Mouse (Mus musculus) megakaryocyte, embryonic 14.5 days (primary cell): ENCODE measurements around the gene Soat2. TPM values are rescaled to one million over a fixed set of nuclear protein-coding genes. Genes with fewer than 3 reads are reported as not detected.

Experiments
- H3K27me3 ChIP-seq: replicated peaks from 2 replicates; pipeline ENCODE3; 2012; ENCODE audit warnings: inconsistent platforms
- H3K36me3 ChIP-seq: replicated peaks from 2 replicates; pipeline ENCODE3; 2012; ENCODE audit warnings: low read length, inconsistent platforms, mixed read lengths
- H3K4me1 ChIP-seq: 2 replicates; pipeline ENCODE4 v1.6.1; 2012; ENCODE audit warnings: inconsistent platforms
- H3K4me3 ChIP-seq: replicated peaks from 2 replicates; pipeline ENCODE3; 2012; ENCODE audit warnings: moderate library complexity, mild to moderate bottlenecking, inconsistent platforms
- H3K9me3 ChIP-seq: 2 replicates; pipeline ENCODE4 v1.6.1; 2012; ENCODE audit warnings: inconsistent platforms
- FLI1 ChIP-seq: IDR thresholded peaks from 2 replicates; pipeline ENCODE4 v1.6.1; 2012; ENCODE audit warnings: low read length, inconsistent platforms, mixed read lengths
- GATA1 ChIP-seq: IDR thresholded peaks from 3 replicates; pipeline ENCODE4 v1.6.1; 2012; ENCODE audit warnings: mixed read lengths, low read length, inconsistent platforms, borderline replicate concordance
- polyA plus RNA-seq: library from polyadenylated mRNA; stranded (reverse); fragments of >175 nt; gene quantifications from 2 replicates; pipeline ENCODE4 v1.2.3, GENCODE M21; 2012; ENCODE audit warnings: low replicate concordance; ENCODE audit not compliant: insufficient read depth

Soat2 gene
- polyA plus RNA-seq, 1 experiment = 3.6 TPM

DNA sequence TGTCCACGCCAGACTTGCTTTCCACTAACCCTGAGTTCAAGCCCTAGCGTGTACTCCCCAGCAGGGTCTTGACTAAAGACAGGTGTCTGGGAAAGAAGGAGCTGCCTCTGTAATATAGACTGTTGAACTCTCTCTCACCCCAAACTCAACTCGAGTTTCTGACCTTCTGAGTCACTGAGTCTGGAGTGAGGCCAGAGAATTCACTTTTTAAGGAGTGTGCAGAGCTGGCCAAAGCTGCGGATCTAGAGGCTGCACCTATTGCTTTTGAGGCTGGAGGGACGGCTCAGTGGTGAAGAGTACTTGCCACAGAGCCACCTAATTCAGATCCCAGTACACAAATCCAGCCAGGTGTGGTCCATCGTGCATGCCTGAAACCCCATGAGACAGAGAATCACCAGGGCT is 17.3 kb downstream of the Soat2 start:
- no peak overlapping the region for H3K4me3 ChIP-seq
- H3K4me1 ChIP-seq = peaks cover 28% of the 10 kb centered on the region
- H3K27me3 ChIP-seq = peaks cover 21% of the 10 kb centered on the region
- TF ChIP-seq FLI1 (no peak), GATA1 (no peak)
- peaks cover 5% of the 10 kb centered on the region for H3K36me3 ChIP-seq
- H3K9me3 ChIP-seq = no peaks in the 10 kb centered on the region

GRCm38 (mm10) chr15:102169064-102169463 is 18.7 kb downstream of the Soat2 start:
- Histone ChIP-seq H3K36me3 (no peaks in the 10 kb centered on the region), H3K27me3 (peaks cover 21% of the 10 kb centered on the region), H3K4me1 (peaks cover 21% of the 10 kb centered on the region), H3K9me3 (no peaks in the 10 kb centered on the region), H3K4me3 (no peak overlapping the region)
- TF ChIP-seq FLI1 = no peak
- no peak for TF ChIP-seq GATA1

- Histone ChIP-seq H3K4me1 (peaks cover 8% of the 10 kb centered on the region), H3K36me3 (no peaks in the 10 kb centered on the region), H3K4me3 (no peak overlapping the region), H3K27me3 (peaks cover 21% of the 10 kb centered on the region), H3K9me3 (no peaks in the 10 kb centered on the region)
- TF ChIP-seq GATA1 (no peak), FLI1 (no peak)
Measured at GRCm38 (mm10) chr15:102173581-102173980, 23.3 kb downstream of the Soat2 start.

GRCm38 (mm10) chr15:102175736-102176319 is 25.5 kb downstream of the Soat2 start:
- TF ChIP-seq FLI1 (no peak), GATA1 (no peak)

GRCm38 (mm10) chr15:102176571-102177316 is 26.4 kb downstream of the Soat2 start:
- Histone ChIP-seq H3K36me3 (peaks cover 4% of the 10 kb centered on the region), H3K4me3 (no peak overlapping the region), H3K4me1 (peaks cover 13% of the 10 kb centered on the region), H3K27me3 (peaks cover 29% of the 10 kb centered on the region), H3K9me3 (no peaks in the 10 kb centered on the region)
- TF ChIP-seq FLI1 (no peak), GATA1 (no peak)

More at GRCm38 (mm10) chr15:102175736-102176319, 25.5 kb downstream of the Soat2 start:
- peaks cover 27% of the 10 kb centered on the region for H3K27me3 ChIP-seq
- H3K4me3 ChIP-seq = no peak overlapping the region
- H3K36me3 ChIP-seq = peaks cover 4% of the 10 kb centered on the region
- peaks cover 13% of the 10 kb centered on the region for H3K4me1 ChIP-seq
- no peaks in the 10 kb centered on the region for H3K9me3 ChIP-seq

GRCm38 (mm10) chr15:102177417-102177816 is 27.1 kb downstream of the Soat2 start:
- no peak for TF ChIP-seq FLI1
- no peak for TF ChIP-seq GATA1
- peaks cover 13% of the 10 kb centered on the region for H3K4me1 ChIP-seq
- H3K4me3 ChIP-seq = no peak overlapping the region
- peaks cover 4% of the 10 kb centered on the region for H3K36me3 ChIP-seq
- peaks cover 29% of the 10 kb centered on the region for H3K27me3 ChIP-seq
- no peaks in the 10 kb centered on the region for H3K9me3 ChIP-seq

- TF ChIP-seq FLI1 = no peak
- TF ChIP-seq GATA1 = no peak
Measured at GRCm38 (mm10) chr15:102178279-102178678, 28.0 kb downstream of the Soat2 start.

GRCm38 (mm10) chr15:102179106-102179505 is 28.8 kb downstream of the Soat2 start:
- peaks cover 4% of the 10 kb centered on the region for H3K36me3 ChIP-seq
- H3K27me3 ChIP-seq = peaks cover 37% of the 10 kb centered on the region
- H3K9me3 ChIP-seq = no peaks in the 10 kb centered on the region
- no peak overlapping the region for H3K4me3 ChIP-seq
- no peak for TF ChIP-seq GATA1
- TF ChIP-seq FLI1 = no peak
- peaks cover 13% of the 10 kb centered on the region for H3K4me1 ChIP-seq

More at GRCm38 (mm10) chr15:102178279-102178678, 28.0 kb downstream of the Soat2 start:
- Histone ChIP-seq H3K9me3 (no peaks in the 10 kb centered on the region), H3K27me3 (peaks cover 31% of the 10 kb centered on the region), H3K4me3 (no peak overlapping the region), H3K4me1 (peaks cover 13% of the 10 kb centered on the region), H3K36me3 (peaks cover 4% of the 10 kb centered on the region)

GRCm38 (mm10) chr15:102179924-102180323 is 29.6 kb downstream of the Soat2 start:
- Histone ChIP-seq H3K36me3 (peaks cover 4% of the 10 kb centered on the region), H3K9me3 (no peaks in the 10 kb centered on the region), H3K4me1 (peaks cover 13% of the 10 kb centered on the region), H3K27me3 (peaks cover 40% of the 10 kb centered on the region), H3K4me3 (no peak overlapping the region)
- TF ChIP-seq GATA1 (no peak), FLI1 (no peak)

DNA sequence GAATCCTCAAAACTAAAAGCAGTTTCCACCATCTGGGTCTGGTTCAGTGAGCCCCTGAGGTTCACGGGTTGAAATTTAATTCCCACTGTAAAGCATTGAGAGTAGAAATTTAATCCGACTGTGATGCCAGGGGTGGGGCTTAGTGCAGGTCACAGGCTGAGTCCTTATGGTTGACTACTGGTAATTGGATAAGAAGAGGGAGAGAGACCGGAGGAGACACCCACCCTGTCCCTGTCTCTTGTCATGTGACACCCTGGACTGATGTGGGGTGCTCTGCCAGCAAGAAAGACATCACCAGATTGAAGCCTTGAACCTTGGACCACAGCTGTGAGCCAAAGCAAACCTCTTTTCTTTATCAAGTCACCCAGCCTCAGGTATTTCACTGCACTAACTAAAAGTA is 32.8 kb downstream of the Soat2 start:
- H3K27me3 ChIP-seq = peaks cover 55% of the 10 kb centered on the region
- no peak overlapping the region for H3K4me3 ChIP-seq
- H3K9me3 ChIP-seq = no peaks in the 10 kb centered on the region
- peaks cover 9% of the 10 kb centered on the region for H3K36me3 ChIP-seq
- peaks cover 10% of the 10 kb centered on the region for H3K4me1 ChIP-seq
- TF ChIP-seq GATA1 = no peak
- no peak for TF ChIP-seq FLI1
